Mouse (Mus musculus): Measurements from ENCODE around the gene Alg14. TPM values are rescaled to one million over a fixed set of nuclear protein-coding genes. Genes with fewer than 3 reads are reported as not detected.

The Alg14 gene
- polyA plus RNA-seq, 1 experiment: not detected

DNA sequence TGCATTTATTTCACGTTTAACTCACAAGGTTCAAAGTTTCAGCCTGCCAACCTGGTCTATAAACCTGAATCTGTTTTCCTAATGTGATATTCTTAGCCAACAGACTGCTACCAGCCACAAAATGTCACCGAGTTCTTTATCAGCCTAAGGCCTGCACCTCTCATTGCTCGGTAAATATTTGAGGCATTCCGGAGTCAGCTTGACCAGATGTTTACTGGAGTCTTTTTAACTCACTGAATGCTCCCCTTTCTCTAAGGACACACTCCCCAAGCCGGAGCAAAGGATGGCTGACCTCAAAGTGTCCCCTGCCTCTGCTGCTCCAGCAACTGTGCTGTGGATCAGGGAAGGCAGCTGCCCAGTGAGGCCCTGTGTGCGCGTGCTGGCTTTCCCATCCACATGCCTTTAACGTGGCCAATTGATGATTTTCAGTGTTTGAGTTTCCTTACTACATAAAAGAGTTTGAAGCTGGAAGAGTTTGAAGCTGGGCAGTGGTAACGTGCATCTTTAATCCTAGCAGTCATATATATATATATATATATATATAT is 82.4 kb downstream of the Alg14 start:
- no peak overlapping the region for H3K27ac ChIP-seq (ENCODE audit: insufficient read depth, low read depth, low read length)
- WGBS: 90% methylated on average over 9 of the region's 9 CpGs
- no peak overlapping the region for H3K4me3 ChIP-seq (ENCODE audit: insufficient read depth, low read depth, low read length)
- TF ChIP-seq POLR2A (IDR thresholded peaks at IDR 0.05; ENCODE audit: insufficient read depth, low read depth, low read length): no peak
- TF ChIP-seq CTCF (IDR thresholded peaks at IDR 0.05; ENCODE audit: insufficient read depth, low read depth, low read length): no peak
- peaks cover 5% of the 10 kb centered on the region for H3K4me1 ChIP-seq (ENCODE audit: control insufficient read depth, insufficient read depth, low read length)

- no peak overlapping the region for H3K4me3 ChIP-seq (ENCODE audit: insufficient read depth, low read depth, low read length)
- peaks cover under 1% of the 10 kb centered on the region; the same call in 1 of the 2 replicates for H3K4me1 ChIP-seq (ENCODE audit: control insufficient read depth, insufficient read depth, low read length)
- H3K27ac ChIP-seq (ENCODE audit: insufficient read depth, low read depth, low read length): no peak overlapping the region
- no peak for TF ChIP-seq POLR2A (IDR thresholded peaks at IDR 0.05; ENCODE audit: insufficient read depth, low read depth, low read length)
- WGBS: 82% methylated on average over 7 of the region's 7 CpGs
These were observed 84.1 kb downstream of the Alg14 start for GRCm38 (mm10) chr3:121375541-121376129.

- WGBS: 74% methylated on average over 15 of the region's 15 CpGs
- TF ChIP-seq POLR2A (IDR thresholded peaks at IDR 0.05; ENCODE audit: insufficient read depth, low read depth, low read length) (no peak), CTCF (IDR thresholded peaks at IDR 0.05; ENCODE audit: insufficient read depth, low read depth, low read length) (no peak)
- Histone ChIP-seq H3K4me1 (ENCODE audit: control insufficient read depth, insufficient read depth, low read length) (no peaks in the 10 kb centered on the region), H3K27ac (ENCODE audit: insufficient read depth, low read depth, low read length) (no peak overlapping the region), H3K4me3 (ENCODE audit: insufficient read depth, low read depth, low read length) (no peak overlapping the region)
These were observed 87.4 kb downstream of the Alg14 start for GRCm38 (mm10) chr3:121378708-121379612.

DNA sequence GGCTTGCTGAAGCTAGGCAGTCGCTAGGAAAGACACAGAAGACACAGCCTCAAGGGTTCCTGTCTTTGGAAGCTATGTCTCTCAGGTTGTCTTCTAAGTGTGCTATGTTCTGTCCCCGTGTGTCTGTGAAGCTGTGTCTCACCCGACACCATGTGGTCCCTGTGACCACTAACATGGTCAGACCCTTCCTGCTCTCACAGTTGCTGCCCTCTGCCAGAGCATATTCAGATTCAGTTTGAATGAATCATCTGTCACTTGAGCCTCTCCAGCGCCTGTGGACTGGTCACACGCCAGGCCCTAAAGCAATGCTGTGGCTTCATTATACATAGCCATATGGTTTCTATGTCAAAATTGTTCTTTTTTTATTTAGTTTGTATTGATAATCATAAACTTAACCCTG is 88.1 kb downstream of the Alg14 start:
- H3K4me1 ChIP-seq (ENCODE audit: control insufficient read depth, insufficient read depth, low read length): no peaks in the 10 kb centered on the region
- H3K4me3 ChIP-seq (ENCODE audit: insufficient read depth, low read depth, low read length): no peak overlapping the region
- WGBS: 97% methylated on average over 5 of the region's 5 CpGs
- TF ChIP-seq POLR2A (IDR thresholded peaks at IDR 0.05; ENCODE audit: insufficient read depth, low read depth, low read length) (no peak), CTCF (IDR thresholded peaks at IDR 0.05; ENCODE audit: insufficient read depth, low read depth, low read length) (no peak)
- H3K27ac ChIP-seq (ENCODE audit: insufficient read depth, low read depth, low read length): no peak overlapping the region

DNA sequence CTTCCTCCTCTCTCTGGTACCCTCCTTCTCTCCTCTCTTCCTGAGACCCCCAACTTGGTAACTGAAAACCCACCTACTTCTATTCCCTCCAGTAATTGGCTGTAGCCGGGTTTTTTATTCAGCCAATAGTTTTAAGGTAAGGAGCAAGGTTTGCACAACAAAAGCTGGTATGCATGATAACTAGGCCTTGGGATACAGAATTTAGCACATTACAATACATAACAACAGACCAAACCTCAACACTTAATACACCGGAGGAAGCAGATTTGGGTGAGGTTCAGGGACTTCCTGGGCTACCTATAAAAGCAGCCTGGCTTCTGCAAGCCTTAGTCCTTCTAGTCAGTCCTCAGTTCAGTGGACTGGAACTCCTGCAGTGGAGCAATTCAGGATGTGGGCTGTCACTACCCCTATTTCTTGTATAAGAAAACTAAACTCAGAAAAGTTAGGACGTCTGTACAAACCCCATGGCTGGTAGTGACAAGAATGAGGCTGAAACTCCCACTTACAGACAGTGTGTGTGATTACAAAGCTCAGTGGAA is 96.0 kb downstream of the Alg14 start:
- H3K27ac ChIP-seq (ENCODE audit: insufficient read depth, low read depth, low read length): no peak overlapping the region
- TF ChIP-seq POLR2A (IDR thresholded peaks at IDR 0.05; ENCODE audit: insufficient read depth, low read depth, low read length) (no peak), CTCF (IDR thresholded peaks at IDR 0.05; ENCODE audit: insufficient read depth, low read depth, low read length) (no peak)
- 83% methylated on average over 3 of the region's 3 CpGs for WGBS
- no peak overlapping the region for H3K4me3 ChIP-seq (ENCODE audit: insufficient read depth, low read depth, low read length)
- H3K4me1 ChIP-seq (ENCODE audit: control insufficient read depth, insufficient read depth, low read length): peaks cover 10% of the 10 kb centered on the region

- WGBS: 79% methylated on average over 8 of the region's 8 CpGs
- TF ChIP-seq POLR2A (IDR thresholded peaks at IDR 0.05; ENCODE audit: insufficient read depth, low read depth, low read length) (no peak), CTCF (IDR thresholded peaks at IDR 0.05; ENCODE audit: insufficient read depth, low read depth, low read length) (no peak)
- Histone ChIP-seq H3K4me3 (ENCODE audit: insufficient read depth, low read depth, low read length) (no peak overlapping the region), H3K4me1 (ENCODE audit: control insufficient read depth, insufficient read depth, low read length) (peaks cover 10% of the 10 kb centered on the region), H3K27ac (ENCODE audit: insufficient read depth, low read depth, low read length) (no peak overlapping the region)
These were observed 97.8 kb downstream of the Alg14 start for GRCm38 (mm10) chr3:121389366-121389765.

- no peak overlapping the region for H3K27ac ChIP-seq (ENCODE audit: insufficient read depth, low read depth, low read length)
These were observed 98.4 kb downstream of the Alg14 start for GRCm38 (mm10) chr3:121389860-121390530.

DNA sequence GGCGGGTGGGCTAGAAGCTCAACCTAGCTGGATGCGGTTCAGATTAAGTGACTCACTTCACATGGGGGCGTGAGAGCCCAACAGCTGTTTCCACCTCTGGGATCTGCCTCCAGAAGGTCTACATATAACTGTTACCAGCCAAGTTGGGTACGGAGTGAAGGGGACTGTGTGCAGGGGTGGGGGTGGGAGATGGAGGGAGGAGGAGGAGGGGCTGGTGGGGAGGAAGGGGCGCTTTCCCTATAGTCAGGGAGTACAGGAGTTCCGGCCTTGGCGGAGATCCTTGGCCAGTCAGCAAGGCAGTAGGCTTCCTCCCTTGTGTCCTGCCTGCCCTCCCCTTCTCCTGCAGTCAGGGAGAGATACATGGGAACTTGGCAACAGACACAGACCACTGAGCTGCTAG is 99.2 kb downstream of the Alg14 start:
- 43% methylated on average over 7 of the region's 7 CpGs for WGBS
- no peak overlapping the region for H3K4me3 ChIP-seq (ENCODE audit: insufficient read depth, low read depth, low read length)
- peaks cover 10% of the 10 kb centered on the region for H3K4me1 ChIP-seq (ENCODE audit: control insufficient read depth, insufficient read depth, low read length)
- no peak for TF ChIP-seq POLR2A (IDR thresholded peaks at IDR 0.05; ENCODE audit: insufficient read depth, low read depth, low read length)
- TF ChIP-seq CTCF (IDR thresholded peaks at IDR 0.05; ENCODE audit: insufficient read depth, low read depth, low read length): no peak
- no peak overlapping the region for H3K27ac ChIP-seq (ENCODE audit: insufficient read depth, low read depth, low read length)

More at GRCm38 (mm10) chr3:121389860-121390530, 98.4 kb downstream of the Alg14 start:
- Histone ChIP-seq H3K4me3 (ENCODE audit: insufficient read depth, low read depth, low read length) (no peak overlapping the region), H3K4me1 (ENCODE audit: control insufficient read depth, insufficient read depth, low read length) (peaks cover 10% of the 10 kb centered on the region)
- 24% methylated on average over 17 of the region's 17 CpGs for WGBS
- TF ChIP-seq POLR2A (IDR thresholded peaks at IDR 0.05; ENCODE audit: insufficient read depth, low read depth, low read length) (no peak), CTCF (IDR thresholded peaks at IDR 0.05; ENCODE audit: insufficient read depth, low read depth, low read length) (no peak)

All from olfactory bulb, adult 2 months (tissue).